ENCODE assay signal across 8 mouse cellular contexts in the genomic region with DNA sequence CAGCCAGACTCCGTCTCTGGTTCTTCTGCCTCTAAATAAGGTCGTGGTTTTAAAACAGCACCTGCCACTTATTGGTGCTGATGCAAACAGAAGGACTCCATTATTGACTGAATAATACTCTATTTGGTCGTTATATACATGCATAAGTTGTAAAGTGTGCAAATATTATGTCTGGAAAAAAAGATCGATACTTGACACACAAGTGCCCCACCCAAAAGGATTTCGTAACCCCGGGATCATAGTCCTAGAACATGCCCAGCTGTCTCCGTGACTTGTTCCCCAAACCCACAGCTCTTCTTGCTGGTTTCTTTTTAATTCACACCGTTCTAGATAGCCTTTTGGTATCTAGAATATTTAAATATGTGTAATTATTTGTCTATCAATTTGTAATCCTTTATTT. TPM values are rescaled to one million over a fixed set of nuclear protein-coding genes. Genes with fewer than 3 reads are reported as not detected.
A peak's percentile ranks its signal among the peaks of the same experiment; 100 is the strongest.
DNase-seq lines count a peak whose midpoint lies in the region; ATAC-seq and TF ChIP-seq lines count a peak whose summit lies in the region.

No protein-coding gene starts in this region.

- peak overlapping the region; percentile 62 for H3K9ac ChIP-seq in heart, embryonic 14.5 days (ENCODE audit: low read length)
- H3K9ac ChIP-seq in liver, embryonic 13.5 days = no peak overlapping the region; the same call in 1 of the 2 replicates
- H3K9ac ChIP-seq in stomach, postnatal 0 days (ENCODE audit: low read length) = peak overlapping the region; percentile 38; the same call in 1 of the 2 replicates

- no peaks in the 10 kb centered on the region for H3K36me3 ChIP-seq in heart, embryonic 14.5 days (ENCODE audit: control insufficient read depth, insufficient read depth, low read length)
- H3K36me3 ChIP-seq in liver, embryonic 13.5 days = no peaks in the 10 kb centered on the region
- no peaks in the 10 kb centered on the region; the same call in 1 of the 2 replicates for H3K36me3 ChIP-seq in stomach, postnatal 0 days (ENCODE audit: control insufficient read depth, insufficient read depth, low read length)

- H3K4me1 ChIP-seq in heart, embryonic 14.5 days (ENCODE audit: control insufficient read depth in 2 of 2, insufficient read depth in 2 of 2, low read length in 2 of 2) = peaks cover 3 to 16% of the 10 kb centered on the region in 2 experiments
- H3K4me1 ChIP-seq in liver, embryonic 13.5 days (replicated peaks) = peaks cover 22% of the 10 kb centered on the region
- 0 out of 2 replicates have a peak, but pooled peaks cover 3% of the 10 kb centered on the region for H3K4me1 ChIP-seq in stomach, postnatal 0 days (replicated peaks; ENCODE audit: control insufficient read depth, insufficient read depth)

- peak overlapping the region; percentile 95 for H3K4me2 ChIP-seq in heart, embryonic 14.5 days (ENCODE audit: low read length)
- peak overlapping the region; percentile 88 for H3K4me2 ChIP-seq in liver, embryonic 13.5 days
- H3K4me2 ChIP-seq in stomach, postnatal 0 days (replicated peaks; ENCODE audit: low read depth) = peak overlapping the region; percentile 44

- H3K27me3 ChIP-seq in heart, embryonic 14.5 days (ENCODE audit: control insufficient read depth, insufficient read depth, low read length) = no peaks in the 10 kb centered on the region
- 0 out of 2 replicates have a peak, but pooled peaks cover 3% of the 10 kb centered on the region for H3K27me3 ChIP-seq in liver, embryonic 13.5 days
- H3K27me3 ChIP-seq in stomach, postnatal 0 days (ENCODE audit: control insufficient read depth, insufficient read depth, low read length) = no peaks in the 10 kb centered on the region

- intact Hi-C loops in gastrocnemius, postnatal 36 days (cut with DNase I) = no loop called here

- peak overlapping the region; percentile 67 to 79; a peak in 3 of 4 replicates for H3K4me3 ChIP-seq in heart, embryonic 14.5 days (ENCODE audit: control insufficient read depth in 1 of 2, insufficient read depth in 1 of 2, low read depth in 1 of 2, low read length in 2 of 2)
- peak overlapping the region; percentile 67 for H3K4me3 ChIP-seq in liver, embryonic 13.5 days (replicated peaks)
- H3K4me3 ChIP-seq in stomach, postnatal 0 days (ENCODE audit: low read depth, low read length) = peak overlapping the region; percentile 26; the same call in 1 of the 2 replicates

- no peak for ATAC-seq in heart, embryonic 14.5 days (ENCODE audit: insufficient number of reproducible peaks, insufficient read depth, low FRiP score, low read depth)
- no peak for ATAC-seq in liver, embryonic 13.5 days (ENCODE audit: low read depth)
- ATAC-seq in stomach, postnatal 0 days (ENCODE audit: low FRiP score, low TSS enrichment) = no peak
- no peak for ATAC-seq in cerebellum, adult (ENCODE audit: insufficient number of reproducible peaks, low FRiP score, low TSS enrichment)

- H3K27ac ChIP-seq in heart, embryonic 14.5 days (replicated peaks in 1 of 2; ENCODE audit: control insufficient read depth in 1 of 2, insufficient read depth in 1 of 2, low read depth in 2 of 2, low read length in 2 of 2) = 0 out of 4 replicates have a peak overlapping the region, but pooled peaks of 1 of the 2 experiments have one; percentile 31
- H3K27ac ChIP-seq in liver, embryonic 13.5 days = no peak overlapping the region
- H3K27ac ChIP-seq in stomach, postnatal 0 days (replicated peaks) = peak overlapping the region; percentile 88

- no peak for TF ChIP-seq CTCF in stomach, postnatal 0 days (IDR thresholded peaks at IDR 0.05; ENCODE audit: low read depth)

- H3K9me3 ChIP-seq in heart, embryonic 14.5 days (ENCODE audit: control insufficient read depth, low read length) = no peaks in the 10 kb centered on the region
- no peaks in the 10 kb centered on the region for H3K9me3 ChIP-seq in liver, embryonic 13.5 days (replicated peaks)
- H3K9me3 ChIP-seq in stomach, postnatal 0 days (ENCODE audit: control insufficient read depth, low read length) = no peaks in the 10 kb centered on the region

- TF ChIP-seq EP300 in stomach, postnatal 0 days (optimal IDR thresholded peaks at IDR 0.05) = no peak

- WGBS in heart, embryonic 14.5 days = 70% methylated on average over 8 of the region's 8 CpGs
- 51% methylated on average over 8 of the region's 8 CpGs for WGBS in liver, embryonic 13.5 days (ENCODE audit: insufficient replicate concordance)
- WGBS in stomach, postnatal 0 days = 40% methylated on average over 8 of the region's 8 CpGs

- peak; percentile 29 for DNase-seq in urinary bladder, postnatal 14 days (ENCODE audit: low spot score)
- no peak for DNase-seq in urinary bladder, adult 2 months (ENCODE audit: low spot score)
- no peak for DNase-seq in liver, embryonic 13.5 days
- DNase-seq in stomach, postnatal 0 days (ENCODE audit: low spot score) = peak; percentile 44
- DNase-seq in gastrocnemius, postnatal 36 days = no peak
- DNase-seq in thymus, adult 18-20 months = no peak

RNA-seq across cellular contexts. Expression of a gene that starts 0.9 kb away (rescaled TPM):
- polyA plus RNA-seq in urinary bladder, adult 2 months (2012; rRNA removed) = 17.2 and 18.3 TPM in 2 replicates
- polyA plus RNA-seq in heart, embryonic 14.5 days (2014; fragmentation: Nextera tagmentation; extraction: Ambion mirVana) = 18.8 and 22.1 TPM in 2 replicates
- polyA plus RNA-seq in liver, embryonic 13.5 days (2015; fragmentation: Nextera tagmentation; extraction: Ambion mirVana) = 3.5 and 3.7 TPM in 2 replicates
- 71.9 and 76.9 TPM in 2 replicates for polyA plus RNA-seq in stomach, postnatal 0 days (2015; fragmentation: Nextera tagmentation; extraction: Ambion mirVana)
- total RNA-seq in gastrocnemius, postnatal 36 days (2021) = 1 to 10 TPM; 4.9 to 5.0 TPM

Comparison
In these comparisons a context has a peak if more than half of its experiments do, and no peak if none do; other contexts are left out.
1. DNase-seq: peak in urinary bladder, postnatal 14 days (single experiment) and stomach, postnatal 0 days (single experiment); none in urinary bladder, adult 2 months (single experiment), liver, embryonic 13.5 days (single experiment), gastrocnemius, postnatal 36 days (0 of 2) and thymus, adult 18-20 months (0 of 2).
2. H3K4me2 ChIP-seq: peak in every context shown above with its lines; median percentile 95 in heart, embryonic 14.5 days; 88 in liver, embryonic 13.5 days; 44 in stomach, postnatal 0 days.
3. Peak in every context shown above with its lines, with median percentiles within 50 percentile points of each other: H3K4me3 ChIP-seq.